Mouse (Mus musculus): ENCODE results near the gene Zc3h12a. TPM values are rescaled to one million over a fixed set of nuclear protein-coding genes. Genes with fewer than 3 reads are reported as not detected.
A peak's percentile ranks its signal among the peaks of the same experiment; 100 is the strongest.

The Zc3h12a gene
- total RNA-seq, 2 experiments from 2014 or later: 3.3 to 4.5 TPM

- no peak for DNase-seq
- intact Hi-C loops (cut with DNase I): no loop called here
Observed at GRCm38 (mm10) chr4:125147970-125148369, 20.3 kb upstream of the Zc3h12a start.

GRCm38 (mm10) chr4:125145213-125145612 is 17.6 kb upstream of the Zc3h12a start:
- DNase-seq: peak; percentile 9 to 48

GRCm38 (mm10) chr4:125144627-125145026 is 17.0 kb upstream of the Zc3h12a start:
- intact Hi-C loops (cut with DNase I): no loop called here
- peak in 1 of 2 experiments; percentile 12 for DNase-seq

More at GRCm38 (mm10) chr4:125145213-125145612, 17.6 kb upstream of the Zc3h12a start:
- intact Hi-C loops (cut with DNase I): no loop called here

GRCm38 (mm10) chr4:125144211-125144610 is 16.6 kb upstream of the Zc3h12a start:
- no peak for DNase-seq
- intact Hi-C loops (cut with DNase I): no loop called here

GRCm38 (mm10) chr4:125138321-125138720 is 10.7 kb upstream of the Zc3h12a start:
- intact Hi-C loops (cut with DNase I): no loop called here

GRCm38 (mm10) chr4:125136303-125136888 is 8.8 kb upstream of the Zc3h12a start:
- no peak for DNase-seq
- intact Hi-C loops (cut with DNase I): no loop called here

More at GRCm38 (mm10) chr4:125138321-125138720, 10.7 kb upstream of the Zc3h12a start:
- DNase-seq: no peak

GRCm38 (mm10) chr4:125135076-125135855 is 7.6 kb upstream of the Zc3h12a start:
- intact Hi-C loops (cut with DNase I): no loop called here
- no peak for DNase-seq

GRCm38 (mm10) chr4:125134631-125135030 is 7.0 kb upstream of the Zc3h12a start:
- intact Hi-C loops (cut with DNase I): no loop called here
- no peak for DNase-seq

GRCm38 (mm10) chr4:125134192-125134591 is 6.6 kb upstream of the Zc3h12a start:
- intact Hi-C loops (cut with DNase I): no loop called here
- DNase-seq: no peak

- intact Hi-C loops (cut with DNase I): no loop called here
- DNase-seq: peak; percentile 66 to 75
Observed at GRCm38 (mm10) chr4:125132394-125132793, 4.8 kb upstream of the Zc3h12a start.

GRCm38 (mm10) chr4:125131493-125131892 is 3.9 kb upstream of the Zc3h12a start:
- intact Hi-C loops (cut with DNase I): no loop called here
- peak in 1 of 2 experiments; percentile 43 for DNase-seq

- intact Hi-C loops (cut with DNase I): no loop called here
- DNase-seq: no peak
Observed at GRCm38 (mm10) chr4:125126761-125127160, 879 bp downstream of the Zc3h12a start.

- DNase-seq: no peak
- intact Hi-C loops (cut with DNase I): no loop called here
Observed at GRCm38 (mm10) chr4:125126186-125126585, 1.5 kb downstream of the Zc3h12a start.

- intact Hi-C loops (cut with DNase I): no loop called here
- no peak for DNase-seq
Observed at GRCm38 (mm10) chr4:125125361-125125921, 2.2 kb downstream of the Zc3h12a start.

GRCm38 (mm10) chr4:125124424-125125209 is 3.0 kb downstream of the Zc3h12a start:
- DNase-seq: no peak
- intact Hi-C loops (cut with DNase I): no loop called here

GRCm38 (mm10) chr4:125123279-125123671 is 4.4 kb downstream of the Zc3h12a start:
- DNase-seq: peak; percentile 54 to 59

GRCm38 (mm10) chr4:125122431-125123278 is 5.0 kb downstream of the Zc3h12a start:
- peak; percentile 63 to 73 for DNase-seq

More at GRCm38 (mm10) chr4:125123279-125123671, 4.4 kb downstream of the Zc3h12a start:
- intact Hi-C loops (cut with DNase I): no loop called here

GRCm38 (mm10) chr4:125119721-125120120 is 7.9 kb downstream of the Zc3h12a start:
- DNase-seq: no peak
- intact Hi-C loops (cut with DNase I): no loop called here

More at GRCm38 (mm10) chr4:125122431-125123278, 5.0 kb downstream of the Zc3h12a start:
- intact Hi-C loops (cut with DNase I): no loop called here

- intact Hi-C loops (cut with DNase I): no loop called here
Observed at GRCm38 (mm10) chr4:125119070-125119469, 8.6 kb downstream of the Zc3h12a start.

GRCm38 (mm10) chr4:125117902-125118320 is 9.7 kb downstream of the Zc3h12a start:
- DNase-seq: no peak
- intact Hi-C loops (cut with DNase I): no loop called here

More at GRCm38 (mm10) chr4:125119070-125119469, 8.6 kb downstream of the Zc3h12a start:
- no peak for DNase-seq

Measured in heart, postnatal 36 days (tissue).